In the genomic region with DNA sequence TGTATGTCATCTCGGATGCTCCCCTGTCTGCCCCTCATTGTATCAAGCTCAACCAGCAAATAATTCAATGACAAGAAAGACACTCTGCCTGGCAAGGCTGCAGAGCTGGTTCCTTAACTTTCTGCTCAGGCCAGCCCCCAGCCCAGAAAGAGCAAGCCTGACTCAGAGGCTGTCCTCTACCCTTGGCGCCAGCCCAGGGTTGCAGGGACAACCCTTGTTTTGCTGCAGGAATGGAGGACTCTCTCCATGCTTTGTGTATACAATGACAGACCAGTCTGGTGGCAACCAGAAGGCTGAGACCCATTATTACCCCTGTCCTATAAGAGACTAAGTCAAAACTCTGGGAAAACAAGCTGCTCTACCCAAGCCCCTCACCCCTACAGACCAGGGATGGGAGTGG, we compare ENCODE assay signal across 21 mouse cellular contexts. TPM values are rescaled to one million over a fixed set of nuclear protein-coding genes. Genes with fewer than 3 reads are reported as not detected.
"Had no signal": no experiment of that assay in that cellular context is flagged by ENCODE, and none has a peak within 500 bp of the region (broad histone marks: within the 10 kb centered on the region; RNA-seq: fewer than 3 reads in every experiment).

No protein-coding gene starts in this region.

- H3K4me3 ChIP-seq: midbrain, embryonic 13.5 days; midbrain, embryonic 15.5 days; myocyte; neural tube, embryonic 13.5 days; neural tube, embryonic 15.5 days had no signal

- H3K27me3 ChIP-seq: midbrain, embryonic 13.5 days; midbrain, embryonic 15.5 days; neural tube, embryonic 13.5 days had no signal

- H3K27ac ChIP-seq: midbrain, embryonic 13.5 days; midbrain, embryonic 15.5 days; neural tube, embryonic 13.5 days; neural tube, embryonic 15.5 days had no signal

- ATAC-seq: midbrain, embryonic 13.5 days; midbrain, embryonic 15.5 days had no signal

- DNase-seq: lung, adult 18-20 months; lung, embryonic 14.5 days; lung, postnatal 10 days; lung, postnatal 4 days; retina, postnatal 1 day; right cerebral cortex, adult 18-20 months; right cerebral cortex, postnatal 25 days; right cerebral cortex, postnatal 4 days; spleen, adult 18-20 months; thymus, adult 18-20 months; thymus, postnatal 14 days; thymus, postnatal 36 days had no signal

- H3K4me2 ChIP-seq: lung, embryonic 14.5 days; midbrain, embryonic 11.5 days; midbrain, embryonic 13.5 days; midbrain, embryonic 15.5 days; neural tube, embryonic 13.5 days; neural tube, embryonic 15.5 days had no signal

- H3K9me3 ChIP-seq: midbrain, embryonic 13.5 days; midbrain, embryonic 15.5 days; neural tube, embryonic 13.5 days; neural tube, embryonic 15.5 days had no signal

- H3K36me3 ChIP-seq: midbrain, embryonic 13.5 days; midbrain, embryonic 15.5 days; neural tube, embryonic 13.5 days; neural tube, embryonic 15.5 days had no signal

- H3K9ac ChIP-seq: lung, embryonic 14.5 days; midbrain, embryonic 13.5 days; midbrain, embryonic 15.5 days; neural tube, embryonic 13.5 days; neural tube, embryonic 15.5 days had no signal

RNA-seq across cellular contexts. Expression of a gene that starts 46.8 kb away (rescaled TPM):
- total RNA-seq: megakaryocyte-erythroid progenitor cell, adult 5-6 weeks had no signal
- polyA plus RNA-seq: liver, embryonic 16.5 days; thymus, postnatal 0 days had no signal
